Mouse (Mus musculus): ENCODE measurements around the gene Mrpl12.
"Not testable (repeated sequence)": the region's sequence is repeated elsewhere in the genome, so short reads cannot be mapped to it uniquely, and the experiment has no call there.

Mrpl12 gene

DNA sequence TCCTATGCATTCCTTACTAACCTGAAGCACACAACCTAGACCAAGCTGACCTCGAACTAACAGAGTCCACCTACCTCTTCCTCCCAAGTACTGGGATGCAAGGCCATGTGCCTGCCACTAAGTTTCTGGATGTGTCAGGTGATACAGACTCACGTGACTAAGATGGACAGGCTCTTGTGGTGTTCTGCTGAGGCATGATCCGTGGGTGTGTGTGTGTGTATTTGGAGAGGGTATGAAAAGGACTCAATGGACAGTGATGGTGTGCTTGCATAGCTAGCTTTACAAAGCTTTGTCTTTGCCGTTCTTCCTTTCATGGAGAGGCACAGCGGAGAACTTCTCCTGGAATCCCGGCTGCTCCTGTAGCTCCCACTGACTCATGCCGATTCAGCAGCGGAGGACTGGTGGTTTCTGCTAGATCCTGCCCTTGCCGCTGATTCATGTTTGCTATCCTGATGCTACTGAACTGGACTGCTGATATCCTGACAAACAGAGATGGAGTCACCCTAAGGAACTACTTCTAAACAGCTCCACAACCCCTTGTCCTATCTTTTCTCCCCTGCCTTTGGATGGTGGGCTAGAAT is 24.0 kb downstream of the Mrpl12 start:
- no peak for DNase-seq (ENCODE audit: low spot score in 2 of 2)

DNA sequence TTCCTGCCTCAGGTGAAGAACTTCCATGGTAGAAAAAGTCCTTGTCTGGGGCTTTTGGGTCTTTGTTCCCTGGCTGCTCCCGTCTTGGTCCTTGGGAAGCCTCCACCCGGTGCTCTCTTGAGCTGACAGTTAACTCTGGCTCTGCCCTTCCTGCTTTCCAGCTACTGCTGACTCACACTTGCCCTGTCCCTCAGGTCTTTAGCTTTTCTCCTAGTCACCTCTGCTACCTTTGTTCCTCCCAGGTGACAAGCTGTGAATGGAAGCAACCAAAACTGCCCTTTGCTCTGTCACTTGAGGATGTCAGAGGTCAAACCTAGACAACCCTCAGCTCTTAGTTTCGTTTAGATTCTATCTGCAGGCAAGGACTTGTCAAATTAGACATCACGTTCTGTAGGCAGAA is 25.5 kb downstream of the Mrpl12 start:
- no peak for DNase-seq (ENCODE audit: low spot score in 2 of 2)

DNA sequence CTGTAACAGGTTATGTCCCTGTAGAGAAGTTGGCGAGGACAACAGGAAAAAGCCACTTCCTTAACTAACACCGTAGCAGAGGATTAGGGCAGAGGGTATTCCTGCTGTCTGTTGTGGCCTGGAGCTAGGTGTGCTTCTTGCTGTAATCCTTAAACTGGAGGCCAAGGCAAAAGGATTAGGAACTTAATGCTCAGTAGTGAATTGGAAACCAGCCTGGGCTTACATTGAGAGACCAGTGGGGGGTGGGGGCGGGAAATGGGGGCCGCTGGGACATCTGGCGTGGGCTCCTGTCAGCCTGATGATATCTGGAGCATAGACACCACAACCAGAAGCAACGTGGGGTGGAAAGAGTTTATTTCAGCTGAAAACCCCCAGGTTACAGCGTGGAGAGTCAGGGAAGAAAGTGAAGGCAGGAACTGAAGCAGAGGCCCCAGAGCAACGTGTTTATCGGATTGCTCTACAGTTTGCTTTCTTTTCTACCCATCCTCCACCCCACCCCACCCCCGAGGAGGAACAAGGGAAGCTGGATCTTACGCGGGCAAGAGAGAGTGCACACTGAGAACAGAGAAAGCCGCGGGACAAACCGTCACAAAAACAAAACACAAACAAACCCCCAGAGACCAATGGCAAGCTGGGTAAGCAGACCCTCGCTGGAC is 26.1 kb downstream of the Mrpl12 start:
- DNase-seq (ENCODE audit: low spot score in 2 of 2), result no peak

DNA sequence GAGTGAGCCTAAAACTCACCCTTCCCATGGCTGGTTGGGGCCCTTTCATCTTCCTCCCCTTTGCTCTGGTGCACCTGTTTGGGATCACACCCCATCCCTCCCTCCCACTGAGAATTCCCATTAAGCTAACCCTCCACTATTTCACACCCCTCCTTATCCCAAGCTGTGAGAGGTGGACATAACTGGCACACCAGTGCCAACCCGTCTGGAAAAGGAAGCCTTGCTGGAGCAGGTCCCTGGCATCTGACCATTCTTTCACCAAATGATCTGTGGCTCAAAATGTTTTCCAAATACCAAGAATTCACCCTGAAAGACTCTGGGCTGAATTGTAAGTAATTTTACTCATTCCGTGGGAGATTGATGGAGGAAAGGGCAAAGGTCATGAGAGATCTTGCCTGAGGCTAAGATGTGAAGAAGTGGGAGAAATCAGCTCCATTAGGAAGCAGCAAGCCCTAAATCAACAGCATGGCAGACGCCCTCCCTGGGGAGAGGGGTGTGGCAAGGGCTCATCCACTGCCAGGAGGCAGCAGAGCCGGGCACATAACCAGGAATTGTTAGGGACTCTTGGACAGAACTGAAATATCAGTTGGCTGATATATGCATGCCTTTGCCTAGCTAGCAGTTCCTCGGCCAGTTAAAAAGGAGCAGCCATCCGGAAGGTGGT is 28.5 kb downstream of the Mrpl12 start:
- DNase-seq (ENCODE audit: low spot score in 2 of 2), result no peak

DNA sequence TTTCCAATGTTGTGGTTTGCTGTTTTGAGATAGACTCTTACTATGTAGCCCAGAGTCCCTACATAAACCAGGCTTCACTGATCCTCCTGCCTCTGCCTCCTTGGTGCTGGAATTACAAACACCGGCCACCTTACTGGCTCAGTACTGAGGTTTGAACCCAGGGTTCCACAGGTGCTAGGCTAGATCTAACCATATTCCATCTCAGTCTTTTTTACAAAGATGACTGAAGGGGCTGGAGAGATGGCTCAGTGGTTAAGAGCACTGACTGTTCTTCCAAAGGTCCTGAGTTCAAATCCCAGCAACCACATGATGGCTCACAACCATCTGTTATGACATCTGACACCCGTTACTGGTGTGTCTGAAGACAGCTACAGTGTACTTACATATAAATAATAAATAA is 29.8 kb downstream of the Mrpl12 start:
- not testable (repeated sequence) for DNase-seq (ENCODE audit: low spot score in 2 of 2)

DNA sequence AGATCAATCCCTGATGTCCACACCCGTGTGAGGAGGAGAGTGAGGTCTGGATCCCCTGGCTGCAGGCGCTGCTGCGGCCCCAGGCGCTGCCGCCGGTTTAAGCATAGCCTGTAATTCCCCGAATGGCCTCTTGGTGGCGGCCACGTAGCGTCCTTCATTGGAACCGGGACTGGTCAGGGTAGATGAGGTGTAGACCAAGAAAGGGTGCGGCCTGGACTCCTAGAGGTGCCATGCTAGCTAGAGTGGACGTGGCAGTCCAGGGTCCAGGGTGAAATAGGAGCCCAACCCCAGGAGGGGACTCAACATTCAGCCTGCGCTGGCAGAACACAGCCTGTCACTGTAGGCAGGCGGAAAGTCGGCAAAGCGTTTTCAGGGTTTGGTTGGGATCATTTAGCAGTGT is 31.2 kb downstream of the Mrpl12 start:
- peak; percentile 83 to 87 for DNase-seq (ENCODE audit: low spot score in 2 of 2)

DNA sequence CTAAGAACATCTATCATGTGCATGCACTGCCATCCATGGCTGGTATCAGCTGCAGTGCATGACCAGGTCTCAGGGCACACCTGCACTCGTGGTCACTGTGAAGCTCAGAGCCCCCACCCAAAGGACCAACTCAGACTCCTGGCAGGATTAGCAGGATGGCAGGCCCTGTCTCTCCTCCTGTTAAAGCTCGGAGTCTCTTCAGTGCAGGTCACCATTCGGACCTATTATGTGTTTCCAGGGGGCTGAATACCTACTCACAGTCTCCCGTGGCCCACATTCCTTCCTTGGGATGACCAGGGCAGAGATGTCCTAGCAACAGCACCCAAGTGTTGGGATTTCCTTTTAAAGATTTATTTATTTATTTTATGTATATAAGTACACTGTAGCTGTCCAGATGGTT is 32.7 kb downstream of the Mrpl12 start:
- DNase-seq (ENCODE audit: low spot score in 2 of 2), result no peak

DNA sequence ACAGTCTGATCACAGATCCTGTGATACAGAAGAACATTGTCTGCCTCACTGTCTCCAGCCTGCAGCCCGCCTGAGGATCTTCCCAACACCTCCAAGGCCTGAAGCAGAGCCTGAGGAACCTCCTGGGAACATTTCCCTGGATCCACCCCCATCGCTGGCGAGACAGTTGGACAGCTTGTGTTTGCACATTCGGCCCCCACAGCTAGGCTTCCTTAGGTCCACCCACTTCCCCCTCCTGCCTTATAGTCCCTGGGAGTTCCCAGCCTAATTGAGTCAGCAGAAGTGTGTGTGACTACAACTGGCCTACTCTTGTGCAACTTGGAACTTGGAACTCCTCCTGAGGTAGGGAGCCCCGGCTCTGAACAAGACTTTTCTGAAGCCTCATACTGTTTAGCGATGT is 33.6 kb downstream of the Mrpl12 start:
- no peak for DNase-seq (ENCODE audit: low spot score in 2 of 2)

DNA sequence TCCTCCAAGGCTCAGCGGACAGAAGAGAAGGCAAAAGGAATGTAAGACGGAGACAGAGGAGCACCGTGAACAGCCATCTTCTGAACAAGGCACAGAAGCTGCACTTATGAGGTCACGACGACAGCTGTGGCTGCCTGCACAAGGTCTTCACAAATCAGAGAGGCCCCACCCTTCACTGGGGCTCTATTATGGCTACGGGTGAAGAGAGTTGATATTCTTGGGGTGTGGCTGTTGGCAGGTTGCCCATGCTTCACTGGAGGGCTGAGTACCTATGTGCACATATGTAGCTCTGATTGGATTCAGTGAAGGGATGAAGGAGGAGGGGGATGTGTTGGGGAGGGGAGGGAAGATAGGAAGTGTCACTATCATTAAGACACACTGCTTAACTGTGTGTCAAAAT is 34.1 kb downstream of the Mrpl12 start:
- DNase-seq (ENCODE audit: low spot score in 2 of 2), result no peak

DNA sequence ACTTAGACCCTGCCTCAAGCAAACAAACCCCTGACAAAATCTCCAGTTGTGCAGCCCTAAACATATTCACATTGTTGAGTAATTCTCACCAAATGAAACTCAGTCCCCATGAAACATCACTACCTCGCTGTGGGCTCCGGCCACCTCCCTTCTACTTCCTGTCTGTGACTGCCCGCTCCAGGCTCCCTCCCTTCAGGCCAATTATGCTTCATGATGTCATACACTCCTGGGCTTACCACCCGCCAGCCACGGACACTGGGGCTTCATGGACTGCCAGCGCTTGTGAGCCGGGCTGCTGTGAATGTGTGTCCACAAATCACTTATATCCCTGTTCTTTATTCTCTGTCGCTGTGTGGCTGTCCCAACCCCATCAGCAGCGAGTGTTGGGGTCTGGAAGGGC is 35.3 kb downstream of the Mrpl12 start:
- DNase-seq (ENCODE audit: low spot score in 2 of 2), result peak; percentile 62 to 71

DNA sequence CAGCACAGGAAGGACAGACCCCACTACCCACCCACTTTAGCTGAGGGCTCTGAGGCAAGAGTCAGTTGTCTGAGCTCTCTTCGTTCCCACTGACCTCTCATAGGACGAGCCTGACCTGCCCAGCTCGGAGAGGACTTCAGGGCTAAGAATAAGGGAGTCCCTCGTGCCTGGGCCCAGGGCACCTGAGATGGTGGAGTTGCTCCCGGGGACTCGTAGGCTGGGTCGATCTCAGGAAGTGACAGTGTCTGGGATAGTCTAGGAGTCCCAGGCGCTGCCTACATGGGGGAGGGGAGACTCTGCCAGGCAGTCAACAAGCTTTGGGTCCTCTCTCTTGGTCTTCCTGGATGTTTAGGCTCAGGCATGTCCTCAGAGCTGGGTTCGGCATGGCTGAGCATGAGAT is 36.1 kb downstream of the Mrpl12 start:
- DNase-seq (ENCODE audit: low spot score in 2 of 2), result no peak

DNA sequence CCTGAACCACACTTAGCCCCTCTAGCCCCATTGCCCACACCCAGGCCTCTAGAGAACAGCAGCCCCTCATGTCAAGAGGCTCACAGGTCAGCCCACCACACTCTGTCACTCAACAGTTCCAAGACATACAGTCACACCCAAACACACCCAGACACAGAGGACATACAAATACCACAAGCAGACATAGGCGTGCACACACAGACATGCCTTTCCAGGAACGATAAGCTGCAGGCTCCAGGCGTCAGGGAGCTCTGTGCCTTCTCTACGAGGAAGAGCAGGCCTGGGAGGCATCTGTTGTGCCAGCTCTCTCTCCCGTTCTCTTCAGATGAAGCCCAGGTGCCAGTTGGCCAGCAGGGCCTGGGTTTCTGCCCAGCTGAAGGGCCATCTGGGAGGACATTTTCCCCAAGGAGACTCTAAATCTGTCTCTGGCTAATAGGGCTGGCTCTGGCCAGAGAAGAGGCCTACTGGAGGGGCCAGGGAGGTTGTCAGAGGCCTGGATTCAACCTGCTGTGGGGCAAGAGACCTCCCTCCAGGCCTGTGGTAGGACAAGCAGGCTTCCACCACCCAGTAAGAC is 36.6 kb downstream of the Mrpl12 start:
- DNase-seq (ENCODE audit: low spot score in 2 of 2), result no peak

DNA sequence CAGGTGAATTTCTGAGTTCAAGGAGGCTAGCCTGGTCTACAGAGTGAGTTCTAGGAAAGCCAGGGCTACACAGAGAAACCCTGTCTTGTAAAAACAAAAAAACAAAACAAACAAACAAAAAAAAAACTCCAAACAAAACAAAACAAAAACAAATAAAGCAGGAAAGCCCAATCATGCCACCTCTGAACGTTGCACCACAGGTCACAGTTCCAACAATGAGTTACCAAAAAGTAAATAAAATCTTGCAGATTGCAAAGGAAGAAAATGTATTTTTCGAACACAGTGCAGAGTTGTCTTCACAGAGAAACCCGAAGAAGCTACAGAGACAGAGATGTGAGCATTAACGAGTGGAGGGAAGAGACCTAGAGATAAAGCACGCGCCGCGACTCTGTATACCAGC is 38.2 kb downstream of the Mrpl12 start:
- DNase-seq (ENCODE audit: low spot score in 2 of 2), result no peak

DNA sequence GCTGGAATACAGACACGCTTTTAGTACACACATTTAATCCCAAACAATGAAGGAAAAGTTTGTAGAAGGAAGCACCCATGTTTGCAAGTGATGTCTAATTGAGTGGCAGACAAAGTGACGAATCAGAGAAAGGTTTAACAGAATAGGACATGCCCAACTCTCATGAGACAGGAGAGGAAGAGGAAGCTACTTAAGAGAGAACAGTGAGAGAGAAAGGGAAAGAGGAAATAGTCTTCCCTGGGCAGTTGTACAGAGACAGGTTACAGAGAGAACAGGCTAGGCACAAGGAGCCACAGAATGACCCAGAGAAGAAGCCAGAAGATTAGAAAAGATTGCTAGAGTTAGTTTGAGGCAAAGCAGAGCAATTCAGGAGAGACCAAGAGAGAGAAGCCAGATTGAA is 41.5 kb downstream of the Mrpl12 start:
- no peak for DNase-seq (ENCODE audit: low spot score in 2 of 2)

DNA sequence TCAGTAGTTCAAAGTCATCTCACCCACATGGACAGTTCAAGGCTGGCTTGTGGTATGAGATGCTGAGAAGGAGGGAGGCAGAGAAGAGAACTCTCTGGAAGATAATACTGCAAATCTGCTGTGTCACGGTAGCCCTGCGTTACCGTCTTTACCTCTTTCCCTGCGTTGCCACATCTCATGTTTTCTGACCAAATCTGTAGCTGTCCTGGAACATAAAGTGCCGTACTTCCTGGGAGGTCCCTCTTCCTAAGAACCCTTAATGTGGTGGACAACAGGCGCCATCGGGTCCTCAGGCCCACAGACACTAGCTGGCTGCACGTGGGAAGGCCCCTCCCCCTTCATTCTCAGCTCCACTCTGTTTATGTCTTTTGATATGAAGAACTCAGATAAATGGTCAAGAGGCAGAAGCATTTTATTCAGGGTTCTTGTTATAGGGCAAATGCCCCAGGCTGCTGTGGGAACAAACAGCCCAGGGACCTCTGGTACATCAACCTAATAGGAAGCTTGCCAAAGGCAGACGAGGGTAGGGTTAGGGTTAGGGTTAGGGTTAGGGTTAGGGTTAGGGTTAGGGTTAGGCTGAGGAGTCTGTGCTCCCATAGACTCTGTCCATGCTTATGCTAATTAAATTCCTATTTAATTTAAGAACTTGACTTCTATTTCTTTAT is 43.4 kb downstream of the Mrpl12 start:
- no peak for DNase-seq (ENCODE audit: low spot score in 2 of 2)

DNA sequence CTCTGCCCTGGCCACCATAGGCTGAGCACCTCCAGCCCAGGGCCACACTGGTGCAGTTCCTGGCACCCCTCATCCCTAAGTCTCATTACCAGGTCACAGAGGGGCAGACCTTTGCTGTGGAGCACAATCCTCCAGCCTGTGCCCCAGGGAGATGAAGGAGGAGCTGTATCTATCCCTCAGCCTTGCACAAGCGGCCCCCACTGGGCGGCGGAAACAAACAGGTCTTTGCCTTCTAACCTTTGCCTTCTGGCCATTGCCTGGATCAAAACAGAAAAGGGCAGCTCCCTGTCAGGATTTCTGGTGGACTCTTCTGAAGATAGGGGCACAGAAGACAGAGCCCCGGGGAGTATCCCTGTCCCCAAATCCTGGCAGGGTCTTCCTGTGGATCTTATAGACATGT is 44.5 kb downstream of the Mrpl12 start:
- DNase-seq (ENCODE audit: low spot score in 2 of 2), result no peak

DNA sequence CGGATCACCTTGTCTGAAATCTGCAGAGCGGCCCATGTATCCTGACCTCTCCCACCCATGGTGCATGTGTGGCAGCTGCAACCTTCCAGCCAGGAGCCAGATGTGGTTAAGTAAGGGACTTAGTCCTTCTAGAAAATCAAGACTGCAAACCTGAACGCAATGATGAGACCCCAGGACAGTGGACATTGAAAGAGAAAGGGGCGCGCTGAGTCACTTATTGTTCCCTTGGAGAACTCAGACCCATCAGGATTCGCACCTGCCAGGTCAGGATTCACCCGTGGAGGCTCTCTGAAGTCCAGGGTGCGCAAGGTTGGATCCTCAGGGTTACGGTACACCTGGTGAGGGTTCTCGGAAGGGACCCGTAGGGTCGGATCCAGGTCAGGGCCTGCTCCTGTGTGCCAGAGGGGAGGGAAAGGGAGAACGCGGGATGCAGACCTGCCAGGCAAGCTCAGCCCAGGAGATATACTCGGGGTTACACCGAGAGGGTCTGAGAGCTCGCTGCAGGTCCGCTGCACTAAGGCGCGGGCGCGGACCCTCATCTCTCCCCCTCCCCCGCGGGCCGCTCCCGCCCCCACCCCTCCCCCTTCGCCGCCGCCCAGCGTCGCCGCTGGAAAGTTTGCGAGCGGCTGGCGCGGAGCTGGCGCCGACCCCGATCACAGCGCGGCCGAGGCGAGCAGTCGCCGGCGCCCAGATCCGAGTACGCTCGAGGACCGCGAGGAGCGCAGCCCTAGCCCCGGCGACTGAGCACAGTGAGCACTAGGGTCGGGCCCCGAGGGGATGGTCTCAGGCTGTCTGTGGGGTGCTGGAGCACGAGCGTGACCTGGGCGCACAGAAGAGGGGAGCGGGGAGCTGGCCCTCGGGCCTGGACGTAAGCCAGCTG is 45.9 kb downstream of the Mrpl12 start, which contains the start of gene Gcgr:
Gcgr (plus strand) TSS at position 615 of the 880 bp plus-strand sequence.
- DNase-seq (ENCODE audit: low spot score in 2 of 2), result no peak

DNA sequence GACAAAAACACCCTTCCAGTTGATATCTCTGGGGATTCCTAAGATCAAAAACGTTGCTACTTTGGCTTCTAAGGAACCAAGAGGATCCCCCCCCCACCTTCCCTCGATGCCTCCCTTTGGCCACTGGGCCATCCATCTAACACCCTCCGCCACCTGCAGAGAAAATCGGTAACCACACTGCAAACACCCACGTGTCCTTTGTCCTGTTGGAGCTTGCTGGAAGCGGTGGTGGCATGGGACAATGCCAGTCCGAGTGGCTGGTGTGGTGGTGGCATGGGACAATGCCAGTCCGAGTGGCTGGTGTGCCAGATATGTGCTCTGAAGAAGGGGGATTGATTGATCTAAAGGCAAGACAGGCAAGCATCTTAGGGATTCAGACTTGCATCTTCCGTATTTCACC is 47.2 kb downstream of the Mrpl12 start:
- DNase-seq (ENCODE audit: low spot score in 2 of 2), result no peak

DNA sequence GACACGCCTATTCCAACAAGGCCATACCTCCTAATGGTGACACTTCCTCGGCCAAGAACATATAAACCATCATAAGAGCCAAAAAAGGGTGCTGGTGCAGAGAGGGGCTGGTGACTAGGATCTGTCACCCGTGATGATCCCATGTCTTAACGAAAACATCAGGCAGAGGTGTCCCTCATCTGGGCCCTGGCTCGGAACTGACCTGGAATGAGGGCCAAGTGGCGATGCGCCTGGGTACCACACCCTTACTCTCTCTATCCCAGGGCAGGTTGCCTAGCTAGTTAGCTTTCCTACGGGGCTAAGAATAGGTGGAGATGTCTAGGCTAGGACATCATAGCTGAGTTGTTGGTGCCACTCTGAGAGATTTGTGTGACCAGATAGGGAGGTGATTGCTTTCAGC is 49.7 kb downstream of the Mrpl12 start:
- no peak for DNase-seq (ENCODE audit: low spot score in 2 of 2)

DNA sequence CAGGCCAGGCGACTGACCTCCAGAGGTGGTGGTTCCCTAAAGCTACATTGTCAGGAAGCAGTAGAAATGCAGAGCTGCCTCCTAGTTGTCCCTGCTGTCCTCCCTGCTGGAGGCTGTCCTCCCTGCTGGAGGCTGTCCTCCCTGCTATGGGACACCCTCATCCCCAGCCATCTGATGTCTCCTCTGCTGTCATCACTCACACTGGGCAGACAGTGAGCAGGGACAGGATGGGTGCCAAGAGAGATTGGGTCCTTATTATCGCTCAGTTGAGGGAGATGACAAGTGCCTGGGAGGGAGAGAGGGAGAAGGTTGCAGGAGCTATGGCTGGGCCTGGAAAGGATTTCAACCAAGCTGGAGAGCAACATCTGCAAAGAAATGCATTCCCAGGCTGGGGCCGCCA is 50.7 kb downstream of the Mrpl12 start:
- no peak for DNase-seq (ENCODE audit: low spot score in 2 of 2)

DNA sequence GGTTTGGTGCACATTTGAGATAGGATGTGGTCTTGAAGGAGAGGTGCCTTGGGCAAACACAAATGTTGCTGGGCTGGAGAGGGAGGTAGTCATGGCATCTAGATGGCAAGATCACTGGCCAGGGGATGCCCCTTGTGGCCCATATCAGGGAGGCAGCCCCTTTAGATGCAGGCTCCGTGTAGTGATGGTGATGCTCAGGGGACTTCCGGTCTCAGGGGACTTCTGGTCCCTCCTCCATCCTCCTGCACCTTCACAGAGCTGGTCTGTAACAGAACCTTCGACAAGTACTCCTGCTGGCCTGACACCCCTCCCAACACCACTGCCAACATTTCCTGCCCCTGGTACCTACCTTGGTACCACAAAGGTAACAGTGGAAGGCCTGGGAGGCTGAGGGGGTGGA is 51.4 kb downstream of the Mrpl12 start:
- DNase-seq (ENCODE audit: low spot score in 2 of 2), result no peak

DNA sequence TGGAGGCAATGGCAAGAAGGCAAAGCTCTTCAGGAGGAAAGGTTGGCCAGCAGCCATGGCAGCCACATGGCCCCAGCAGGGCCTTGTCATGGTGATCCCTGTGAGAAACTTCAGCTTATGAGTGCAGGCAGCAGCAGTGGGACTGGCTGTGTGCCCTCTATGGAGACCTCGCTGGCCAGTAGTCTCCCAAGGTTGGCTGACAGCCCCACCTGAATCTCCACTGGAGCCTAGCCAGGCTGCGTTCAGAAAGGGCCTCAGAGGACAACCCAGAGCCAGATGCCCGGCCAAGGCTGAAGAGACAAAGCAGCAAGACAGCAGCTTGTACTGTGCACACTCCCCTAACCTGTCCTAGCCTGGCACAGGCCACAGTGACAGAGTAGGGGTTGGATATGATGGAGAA is 54.1 kb downstream of the Mrpl12 start:
- DNase-seq (ENCODE audit: low spot score in 2 of 2), result no peak
